Comparison of ENCODE assay signal across 24 mouse cellular contexts in the genomic region with DNA sequence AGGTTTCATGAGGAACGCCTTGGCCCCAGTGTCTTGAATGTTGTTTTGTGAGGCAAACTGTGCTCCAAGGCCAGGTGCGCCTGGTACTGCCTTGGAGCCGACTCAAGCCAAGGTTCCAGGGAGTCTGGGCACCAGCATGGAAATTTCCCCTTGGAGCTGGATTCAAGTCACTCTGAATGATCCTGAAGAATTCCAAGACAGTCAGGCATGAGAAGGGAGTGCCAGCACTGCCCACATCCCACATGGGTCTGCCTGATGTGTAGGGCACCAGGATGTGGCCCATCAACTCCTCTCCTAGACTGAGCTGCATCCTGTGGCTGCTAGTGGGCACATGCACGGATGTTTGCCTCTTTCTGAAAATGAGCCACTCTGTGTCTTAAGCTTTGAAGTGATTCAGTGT. TPM values are rescaled to one million over a fixed set of nuclear protein-coding genes. Genes with fewer than 3 reads are reported as not detected.
A peak's percentile ranks its signal among the peaks of the same experiment; 100 is the strongest.
DNase-seq lines count a peak whose midpoint lies in the region; ATAC-seq and TF ChIP-seq lines count a peak whose summit lies in the region.
"Had no signal": no experiment of that assay in that cellular context is flagged by ENCODE, and none has a peak within 500 bp of the region (broad histone marks: within the 10 kb centered on the region; RNA-seq: fewer than 3 reads in every experiment).

No protein-coding gene starts in this region.

- H3K27me3 ChIP-seq in heart, embryonic 12.5 days (replicated peaks), result 0 out of 2 replicates have a peak, but pooled peaks cover 5% of the 10 kb centered on the region
- H3K27me3 ChIP-seq in G1E (ENCODE audit: insufficient read depth, low read length), result no peaks in the 10 kb centered on the region
- H3K27me3 ChIP-seq: embryonic facial prominence, embryonic 12.5 days; forebrain, embryonic 15.5 days; Patski had no signal

- TF ChIP-seq CTCF in G1E (IDR thresholded peaks at IDR 0.05; ENCODE audit: low read depth, low read length), result no peak

- H3K36me3 ChIP-seq in heart, embryonic 12.5 days, result no peaks in the 10 kb centered on the region
- no peaks in the 10 kb centered on the region for H3K36me3 ChIP-seq in G1E (replicated peaks)
- H3K36me3 ChIP-seq: embryonic facial prominence, embryonic 10.5 days; embryonic facial prominence, embryonic 12.5 days; forebrain, embryonic 15.5 days had no signal

- no peaks in the 10 kb centered on the region for H3K9me3 ChIP-seq in heart, embryonic 12.5 days (replicated peaks)
- peaks cover 77% of the 10 kb centered on the region for H3K9me3 ChIP-seq in G1E (replicated peaks)
- H3K9me3 ChIP-seq: embryonic facial prominence, embryonic 10.5 days; embryonic facial prominence, embryonic 12.5 days; forebrain, embryonic 13.5 days; forebrain, embryonic 15.5 days had no signal

- no peak for ATAC-seq in heart, embryonic 12.5 days (ENCODE audit: insufficient number of reproducible peaks, low FRiP score)
- no peak for ATAC-seq in G1E (ENCODE audit: extremely low read depth, insufficient number of reproducible peaks, low FRiP score, poor library complexity, severe bottlenecking)
- ATAC-seq: forebrain, embryonic 13.5 days; forebrain, embryonic 15.5 days; forebrain, postnatal 0 days; Patski had no signal

- no peak overlapping the region for H3K27ac ChIP-seq in heart, embryonic 12.5 days (ENCODE audit: poor library complexity, severe bottlenecking)
- H3K27ac ChIP-seq: embryonic facial prominence, embryonic 10.5 days; embryonic facial prominence, embryonic 12.5 days; forebrain, embryonic 13.5 days; forebrain, embryonic 15.5 days had no signal

- 88% methylated on average over 4 of the region's 4 CpGs for WGBS in heart, embryonic 12.5 days

- no peak overlapping the region for H3K4me3 ChIP-seq in heart, embryonic 12.5 days
- H3K4me3 ChIP-seq in G1E (ENCODE audit: low read depth, low read length), result peak overlapping the region; percentile 2; the same call in 1 of the 2 replicates
- H3K4me3 ChIP-seq: embryonic facial prominence, embryonic 10.5 days; embryonic facial prominence, embryonic 12.5 days; forebrain, embryonic 13.5 days; forebrain, embryonic 15.5 days had no signal

- no peak overlapping the region for H3K4me2 ChIP-seq in heart, embryonic 12.5 days
- H3K4me2 ChIP-seq: embryonic facial prominence, embryonic 12.5 days; forebrain, embryonic 13.5 days; forebrain, embryonic 15.5 days had no signal

- peak; percentile 54 for DNase-seq in heart, adult 11 months
- no peak for DNase-seq in G1E (ENCODE audit: low spot score)
- DNase-seq in T-cell, adult 2 months (ENCODE audit: low spot score), result peak; percentile 24
- DNase-seq in ovary, postnatal 36 days (ENCODE audit: low spot score), result no peak
- DNase-seq in adrenal gland, adult 18-20 months (ENCODE audit: low spot score in 2 of 2), result no peak
- DNase-seq: adrenal gland, adult 8-10 months; adrenal gland, postnatal 14 days; adrenal gland, postnatal 36 days; cerebellum, adult 11-12 months; cerebellum, adult 2 months; cerebellum, adult 9-10 months; cerebellum, postnatal 10 days; cerebellum, postnatal 25 days; forebrain, postnatal 0 days had no signal

- no peak overlapping the region for H3K9ac ChIP-seq in heart, embryonic 12.5 days
- H3K9ac ChIP-seq: embryonic facial prominence, embryonic 12.5 days; forebrain, embryonic 13.5 days; forebrain, embryonic 15.5 days; forebrain, postnatal 0 days had no signal

- H3K4me1 ChIP-seq in heart, embryonic 12.5 days (replicated peaks), result no peaks in the 10 kb centered on the region
- H3K4me1 ChIP-seq in G1E (ENCODE audit: insufficient read depth, low read depth, low read length), result no peaks in the 10 kb centered on the region
- H3K4me1 ChIP-seq: embryonic facial prominence, embryonic 12.5 days; forebrain, embryonic 13.5 days; forebrain, embryonic 15.5 days had no signal

RNA-seq across cellular contexts. Expression of a gene that starts 13.5 kb away (rescaled TPM):
- polyA plus RNA-seq in heart, embryonic 12.5 days (2016; fragmentation: Nextera tagmentation; extraction: Ambion mirVana), result not detected in 2 replicates
- total RNA-seq in G1E (2014; fragmentation: Nextera tagmentation), result not detected in 2 replicates
- not detected in 2 replicates for total RNA-seq in G1E (2017)
- polyA plus RNA-seq in G1E (2012), result not detected in 2 replicates
- total RNA-seq in adrenal gland, adult 18-20 months (2021), result not detected
- total RNA-seq: adrenal gland, adult 8-10 months; adrenal gland, postnatal 14 days; adrenal gland, postnatal 36 days; ES-E14; forebrain, postnatal 0 days had no signal
- polyA plus RNA-seq: C2C12; cerebellum, adult 2 months; cortical plate, adult 2 months; embryonic facial prominence, embryonic 10.5 days; embryonic facial prominence, embryonic 12.5 days; embryonic facial prominence, embryonic 14.5 days; forebrain, embryonic 13.5 days; forebrain, embryonic 15.5 days; forebrain, postnatal 0 days; Patski had no signal

RNA-seq across cellular contexts. Expression of a gene that starts 30.4 kb away (rescaled TPM):
- polyA plus RNA-seq in heart, embryonic 12.5 days (2016; fragmentation: Nextera tagmentation; extraction: Ambion mirVana), result not detected in 2 replicates
- total RNA-seq in G1E (2014; fragmentation: Nextera tagmentation) (not detected in 2 replicates), G1E (2017) (0.05 TPM in 1 of 2 replicates, not detected in the other)
- not detected in 2 replicates for polyA plus RNA-seq in G1E (2012)
- 1 to 10 TPM; 2.4 to 5.9 TPM for total RNA-seq in adrenal gland, adult 18-20 months (2021)
- total RNA-seq: forebrain, postnatal 0 days had no signal
- polyA plus RNA-seq: embryonic facial prominence, embryonic 10.5 days; forebrain, embryonic 13.5 days; forebrain, embryonic 15.5 days had no signal

RNA-seq across cellular contexts. Expression of a gene that starts 42.1 kb away (rescaled TPM):
- polyA plus RNA-seq in heart, embryonic 12.5 days (2016; fragmentation: Nextera tagmentation; extraction: Ambion mirVana), result not detected in 2 replicates
- total RNA-seq in G1E (2014; fragmentation: Nextera tagmentation) (not detected in 2 replicates), G1E (2017) (0.05 TPM in 1 of 2 replicates, not detected in the other)
- not detected in 2 replicates for polyA plus RNA-seq in G1E (2012)
- total RNA-seq in adrenal gland, adult 18-20 months (2021), result not detected
- total RNA-seq: adrenal gland, adult 8-10 months; adrenal gland, postnatal 14 days; adrenal gland, postnatal 36 days; ES-E14; forebrain, postnatal 0 days had no signal
- polyA plus RNA-seq: C2C12; cerebellum, adult 2 months; cortical plate, adult 2 months; embryonic facial prominence, embryonic 10.5 days; embryonic facial prominence, embryonic 12.5 days; embryonic facial prominence, embryonic 14.5 days; forebrain, embryonic 13.5 days; forebrain, embryonic 15.5 days; forebrain, postnatal 0 days; Patski had no signal

RNA-seq across cellular contexts. Expression of a gene that starts 53.7 kb away (rescaled TPM):
- 1.0 and 1.3 TPM in 2 replicates for polyA plus RNA-seq in heart, embryonic 12.5 days (2016; fragmentation: Nextera tagmentation; extraction: Ambion mirVana)
- total RNA-seq in G1E (2014; fragmentation: Nextera tagmentation) (not detected in 2 replicates), G1E (2017) (0.17 and 0.27 TPM in 2 replicates)
- not detected in 2 replicates for polyA plus RNA-seq in G1E (2012)
- total RNA-seq in adrenal gland, adult 18-20 months (2021), result 1 to 10 TPM; 2.8 to 5.4 TPM

Comparison
In these comparisons a context has a peak if more than half of its experiments do, and no peak if none do; other contexts are left out.
1. DNase-seq: peak in heart, adult 11 months (single experiment) and T-cell, adult 2 months (single experiment); none in G1E (single experiment), ovary, postnatal 36 days (single experiment) and adrenal gland, adult 18-20 months (0 of 2).